Mouse (Mus musculus) thymus, adult 2 months (tissue): Measurements from ENCODE around the gene Plekhg2. TPM values are rescaled to one million over a fixed set of nuclear protein-coding genes. Genes with fewer than 3 reads are reported as not detected.
A peak's percentile ranks its signal among the peaks of the same experiment; 100 is the strongest.

Experiments
- DNase-seq: peaks from one replicate; pipeline ENCODE4 v3.0.0; 2021
- H3K27ac ChIP-seq: fragments of 200-500 bp; 2 replicates; pipeline ENCODE4 v1.5.1; 2012; ENCODE audit warnings: low read length, control low read depth; ENCODE audit not compliant: control insufficient read depth, insufficient read depth
- H3K27me3 ChIP-seq: fragments of 200-500 bp; 2 replicates; pipeline ENCODE4 v1.6.1; 2012; ENCODE audit warnings: mild to moderate bottlenecking, low read length, moderate library complexity, mixed read lengths; ENCODE audit not compliant: control insufficient read depth, insufficient read depth
- H3K36me3 ChIP-seq: fragments of 200-500 bp; 2 replicates; pipeline ENCODE4 v1.6.1; 2012; ENCODE audit warnings: mild to moderate bottlenecking, low read length, moderate library complexity; ENCODE audit not compliant: control insufficient read depth, insufficient read depth
- H3K4me1 ChIP-seq: fragments of 200-500 bp; replicated peaks from 2 replicates; pipeline ENCODE4 v1.6.1; 2012; ENCODE audit warnings: low read length; ENCODE audit not compliant: control insufficient read depth, insufficient read depth
- H3K4me3 ChIP-seq: fragments of 200-500 bp; 2 replicates; pipeline ENCODE4 v1.5.1; 2012; ENCODE audit warnings: mild to moderate bottlenecking, low read length, control low read depth, moderate library complexity; ENCODE audit not compliant: control insufficient read depth, insufficient read depth
- CTCF ChIP-seq: fragments of 200-500 bp; IDR thresholded peaks from 2 replicates; pipeline ENCODE4 v1.5.1; 2012; ENCODE audit warnings: mild to moderate bottlenecking, control low read depth, low read length, moderate library complexity, borderline replicate concordance; ENCODE audit not compliant: control insufficient read depth, poor library complexity, insufficient read depth; ENCODE audit errors: extremely low read depth
- POLR2A ChIP-seq: fragments of 200-500 bp; IDR thresholded peaks from 2 replicates; pipeline ENCODE4 v1.6.1; 2012; ENCODE audit warnings: mild to moderate bottlenecking, low read length, control low read depth, moderate library complexity; ENCODE audit not compliant: control insufficient read depth, poor library complexity, insufficient read depth; ENCODE audit errors: extremely low read depth
- WGBS: fragments of 180-500 bp; shearing (Covaris S2); methylation state at CpG from one replicate; pipeline ENCODE4 v1.1.7; 2018; 5-methylcytosine and 5-hydroxymethylcytosine counted together
- polyA plus RNA-seq: library from polyadenylated mRNA; depleted of rRNA; stranded (reverse); fragments of >200 nt; gene quantifications from 2 replicates; pipeline ENCODE4 v1.2.3, GENCODE M21; 2012

Gene Plekhg2
- polyA plus RNA-seq, 1 experiment = 187 TPM

DNA sequence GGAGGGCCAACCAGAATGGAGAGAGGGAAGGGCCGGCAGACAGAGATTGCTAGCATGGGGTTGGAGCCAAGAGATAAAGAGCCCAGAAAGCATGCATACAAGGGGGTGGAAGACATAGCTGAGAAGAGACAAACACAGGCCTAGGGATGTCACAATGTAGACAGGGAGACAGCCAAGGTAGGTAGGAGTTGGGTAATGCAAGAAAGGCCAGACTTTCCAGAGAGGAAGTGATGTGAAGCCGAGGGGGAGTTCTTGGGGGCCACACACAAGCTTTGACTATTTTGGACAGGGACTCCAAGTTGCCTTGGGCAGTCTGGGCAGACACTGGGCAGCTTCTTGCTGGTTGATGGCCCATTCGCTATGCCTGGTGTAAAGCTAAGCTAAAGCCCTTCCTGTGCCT lies 29.5 kb upstream of the Plekhg2 start:
- Histone ChIP-seq H3K4me3 (no peak overlapping the region), H3K27ac (no peak overlapping the region), H3K4me1 (no peaks in the 10 kb centered on the region), H3K36me3 (peaks cover 61% of the 10 kb centered on the region), H3K27me3 (no peaks in the 10 kb centered on the region)
- WGBS = 91% methylated on average over 3 of the region's 3 CpGs
- no peak for DNase-seq
- TF ChIP-seq CTCF (no peak), POLR2A (no peak)

DNA sequence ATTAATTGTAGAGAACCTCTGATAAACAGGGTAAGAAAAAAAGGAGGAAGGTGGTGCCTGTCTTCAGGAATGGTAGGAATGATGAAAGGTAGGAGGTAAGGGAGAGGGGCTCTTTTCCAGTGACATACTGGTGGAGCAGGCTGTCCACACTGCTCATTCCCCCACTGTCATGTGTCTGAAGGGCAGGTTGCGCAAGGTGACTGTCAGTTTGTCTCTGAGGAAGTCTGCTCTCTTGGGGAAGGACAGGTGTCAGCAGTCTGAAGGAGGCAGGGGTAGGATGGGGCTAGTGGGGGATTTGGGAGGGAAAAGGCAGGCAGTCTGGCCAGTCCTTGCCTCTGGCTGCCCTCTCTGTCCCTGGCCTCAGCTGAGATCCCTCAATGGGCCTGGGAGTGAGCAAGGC lies 28.6 kb upstream of the Plekhg2 start:
- Histone ChIP-seq H3K27me3 (no peaks in the 10 kb centered on the region), H3K27ac (no peak overlapping the region; the same call in 1 of the 2 replicates), H3K4me1 (no peaks in the 10 kb centered on the region), H3K4me3 (no peak overlapping the region), H3K36me3 (peaks cover 60% of the 10 kb centered on the region)
- DNase-seq = no peak
- WGBS = 100% methylated on average over 1 of the region's 1 CpGs
- no peak for TF ChIP-seq POLR2A
- no peak for TF ChIP-seq CTCF

DNA sequence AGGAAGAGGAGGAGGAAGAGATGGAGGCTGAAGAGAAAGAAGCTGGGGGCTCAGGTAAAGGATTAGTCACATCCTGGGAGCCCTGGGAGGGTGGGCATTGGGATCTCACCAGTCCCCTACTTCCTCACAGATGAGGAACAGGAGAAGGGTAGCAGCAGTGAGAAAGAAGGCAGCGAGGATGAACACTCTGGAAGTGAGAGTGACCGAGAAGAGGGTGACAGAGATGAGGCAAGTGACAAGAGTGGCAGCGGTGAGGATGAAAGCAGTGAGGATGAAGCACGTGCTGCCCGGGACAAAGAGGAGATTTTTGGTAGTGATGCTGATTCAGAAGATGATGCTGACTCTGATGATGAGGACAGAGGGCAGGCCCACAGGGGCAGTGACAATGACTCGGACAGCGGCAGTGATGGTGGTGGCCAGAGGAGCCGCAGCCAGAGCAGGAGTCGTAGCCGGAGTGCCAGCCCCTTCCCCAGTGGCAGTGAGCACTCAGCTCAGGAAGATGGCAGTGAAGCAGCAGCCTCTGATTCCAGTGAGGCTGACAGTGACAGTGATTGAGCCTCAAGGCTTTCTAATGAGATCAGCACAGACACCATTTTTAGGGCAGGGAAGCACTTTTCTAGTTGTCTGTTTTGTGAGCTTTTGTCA lies 26.4 kb upstream of the Plekhg2 start:
- Histone ChIP-seq H3K4me3 (no peak overlapping the region), H3K27me3 (no peaks in the 10 kb centered on the region), H3K27ac (no peak overlapping the region), H3K36me3 (peaks cover 46% of the 10 kb centered on the region), H3K4me1 (no peaks in the 10 kb centered on the region)
- DNase-seq = no peak
- TF ChIP-seq POLR2A = no peak
- TF ChIP-seq CTCF = no peak
- 98% methylated on average over 10 of the region's 10 CpGs for WGBS

DNA sequence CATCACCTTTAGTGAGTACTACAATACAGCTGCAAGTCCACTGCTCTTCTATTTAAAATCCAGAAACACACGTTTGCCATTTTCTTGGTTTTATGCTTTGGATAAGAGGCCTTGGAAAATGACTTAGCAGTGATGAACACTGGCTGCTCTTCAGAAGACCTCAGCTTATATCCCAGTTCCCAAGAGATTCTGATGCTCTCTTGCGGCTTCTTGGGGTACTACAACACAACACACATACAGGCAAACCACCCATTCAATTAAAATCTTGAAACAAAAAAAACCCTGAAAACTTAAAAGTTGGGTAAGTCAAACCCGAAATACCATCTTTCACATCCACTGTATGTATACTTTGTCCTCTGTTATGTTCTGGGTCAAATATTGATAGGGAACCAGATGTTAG lies 25.6 kb upstream of the Plekhg2 start:
- no peak overlapping the region for H3K27ac ChIP-seq
- no peak for DNase-seq
- TF ChIP-seq POLR2A = no peak
- TF ChIP-seq CTCF = no peak
- H3K4me3 ChIP-seq = no peak overlapping the region
- H3K4me1 ChIP-seq = peaks cover 6% of the 10 kb centered on the region
- H3K36me3 ChIP-seq = peaks cover 46% of the 10 kb centered on the region
- H3K27me3 ChIP-seq = no peaks in the 10 kb centered on the region
- 80% methylated on average over 3 of the region's 3 CpGs for WGBS

DNA sequence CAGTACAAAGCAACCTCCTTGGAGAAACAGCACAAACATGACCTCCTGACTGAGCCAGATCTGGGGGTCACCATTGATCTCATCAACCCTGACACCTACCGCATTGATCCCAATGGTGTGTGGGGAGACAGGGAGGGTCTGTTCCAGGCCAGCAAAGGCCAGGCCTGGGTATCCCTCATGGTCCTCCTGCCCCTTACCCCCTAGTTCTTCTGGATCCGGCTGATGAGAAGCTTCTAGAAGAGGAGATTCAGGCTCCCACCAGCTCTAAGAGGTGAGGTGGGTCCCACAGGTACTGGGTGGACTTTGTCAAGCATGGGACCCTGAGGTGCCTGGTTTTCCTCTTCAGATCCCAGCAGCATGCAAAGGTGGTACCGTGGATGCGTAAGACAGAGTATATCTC lies 23.0 kb upstream of the Plekhg2 start:
- peaks cover 46% of the 10 kb centered on the region for H3K36me3 ChIP-seq
- WGBS = 99% methylated on average over 4 of the region's 4 CpGs
- DNase-seq = no peak
- TF ChIP-seq CTCF = no peak
- TF ChIP-seq POLR2A = no peak
- no peak overlapping the region for H3K27ac ChIP-seq
- H3K27me3 ChIP-seq = no peaks in the 10 kb centered on the region
- H3K4me3 ChIP-seq = no peak overlapping the region
- H3K4me1 ChIP-seq = peaks cover 12% of the 10 kb centered on the region

DNA sequence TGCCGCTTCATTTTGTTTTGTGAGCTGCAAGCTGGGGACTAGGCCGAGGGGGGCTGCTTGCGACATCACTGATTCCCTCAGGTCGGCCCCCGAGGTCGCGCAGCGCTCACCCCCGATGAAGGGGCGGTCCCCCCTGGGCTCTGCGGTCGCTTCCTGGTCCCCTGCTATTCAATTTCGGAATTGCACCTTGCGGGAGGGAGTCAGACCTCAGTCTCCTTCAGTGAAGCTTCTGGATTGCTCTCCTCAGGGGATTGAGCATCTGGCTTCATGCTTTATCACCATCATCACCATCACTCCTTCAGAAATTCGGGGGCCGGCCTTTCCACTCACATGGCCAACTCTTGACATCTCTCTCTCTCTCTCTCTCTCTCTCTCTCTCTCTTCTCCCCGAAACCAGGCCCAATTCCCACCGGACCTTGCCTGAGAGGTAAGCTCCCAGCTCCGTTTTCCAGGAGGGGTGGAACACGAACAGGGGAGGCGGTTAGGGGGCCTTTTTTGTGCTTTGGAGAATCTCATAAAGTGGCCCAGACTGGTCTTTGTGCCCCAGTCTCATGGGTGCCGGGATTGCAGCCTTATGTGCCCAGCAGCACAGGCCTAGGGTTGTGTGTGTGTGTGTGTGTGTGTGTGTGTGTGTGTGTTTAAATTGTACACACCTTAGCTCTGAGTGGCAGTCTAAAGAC lies 21.0 kb upstream of the Plekhg2 start:
- H3K36me3 ChIP-seq = peaks cover 29% of the 10 kb centered on the region; the same call in 1 of the 2 replicates
- H3K4me3 ChIP-seq = peak overlapping the region; percentile 70
- peaks cover 12% of the 10 kb centered on the region for H3K4me1 ChIP-seq
- DNase-seq = no peak
- WGBS = 8% methylated on average over 22 of the region's 22 CpGs
- no peak overlapping the region for H3K27ac ChIP-seq
- no peaks in the 10 kb centered on the region for H3K27me3 ChIP-seq
- TF ChIP-seq POLR2A = no peak
- TF ChIP-seq CTCF = no peak
